In the genomic region with DNA sequence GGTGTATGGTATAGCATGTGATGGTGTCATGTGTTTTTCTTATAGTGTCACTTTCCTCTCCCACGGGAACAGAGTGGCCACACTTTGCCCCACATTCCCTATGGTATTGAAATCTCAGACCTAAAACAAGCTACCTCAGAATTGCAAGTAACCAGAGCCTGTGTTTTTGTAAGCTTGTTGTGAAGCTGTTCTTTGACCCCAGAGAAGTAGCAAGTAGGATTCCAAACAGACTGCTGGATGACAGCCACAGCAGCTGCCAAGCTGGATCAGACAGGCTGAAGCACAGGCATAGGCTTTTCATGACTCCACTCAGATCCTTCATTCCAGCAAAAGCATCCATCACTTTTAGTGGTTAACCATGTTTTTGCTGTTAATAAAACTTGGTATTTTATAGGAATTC, we compare ENCODE assay signal across 11 mouse cellular contexts. TPM values are rescaled to one million over a fixed set of nuclear protein-coding genes. Genes with fewer than 3 reads are reported as not detected.
A peak's percentile ranks its signal among the peaks of the same experiment; 100 is the strongest.
DNase-seq lines count a peak whose midpoint lies in the region; ATAC-seq lines count a peak whose summit lies in the region.
"Had no signal": no experiment of that assay in that cellular context is flagged by ENCODE, and none has a peak within 500 bp of the region (broad histone marks: within the 10 kb centered on the region; RNA-seq: fewer than 3 reads in every experiment).

No protein-coding gene starts in this region.

- intact Hi-C loops in heart, postnatal 10 days (cut with DNase I): no loop called here

- H3K4me3 ChIP-seq in limb, embryonic 15.5 days: no peak overlapping the region
- H3K4me3 ChIP-seq: erythroblast, embryonic 14.5 days; midbrain, embryonic 13.5 days had no signal

- H3K27me3 ChIP-seq in limb, embryonic 15.5 days: no peaks in the 10 kb centered on the region
- H3K27me3 ChIP-seq: midbrain, embryonic 13.5 days had no signal

- H3K9ac ChIP-seq in limb, embryonic 15.5 days: no peak overlapping the region
- H3K9ac ChIP-seq: midbrain, embryonic 13.5 days had no signal

- peaks cover 26% of the 10 kb centered on the region for H3K4me1 ChIP-seq in limb, embryonic 15.5 days
- H3K4me1 ChIP-seq: midbrain, embryonic 13.5 days had no signal

- 68% methylated on average over 1 of the region's 1 CpGs for WGBS in limb, embryonic 15.5 days

- H3K4me2 ChIP-seq in limb, embryonic 15.5 days: no peak overlapping the region
- H3K4me2 ChIP-seq: midbrain, embryonic 13.5 days had no signal

- peak overlapping the region; percentile 74 for H3K27ac ChIP-seq in limb, embryonic 15.5 days
- H3K27ac ChIP-seq: midbrain, embryonic 13.5 days had no signal

- no peak for ATAC-seq in limb, embryonic 15.5 days (ENCODE audit: insufficient number of reproducible peaks, low FRiP score, low TSS enrichment, low read depth)
- no peak for ATAC-seq in inflammation-experienced regulatory T-cells, adult 6 months
- ATAC-seq: midbrain, embryonic 13.5 days had no signal

- peak; percentile 13 for DNase-seq in embryo, embryonic 11 days
- no peak for DNase-seq in embryo, embryonic 10 days (ENCODE audit: low spot score)
- peak; percentile 5 for DNase-seq in embryo, embryonic 11.5 days (ENCODE audit: low read depth, low spot score)
- DNase-seq in heart, postnatal 10 days: peak; percentile 67 to 75
- no peak for DNase-seq in spleen, adult 12 weeks (ENCODE audit: low spot score)
- DNase-seq in thymus, postnatal 36 days: no peak
- DNase-seq: right cerebral cortex, postnatal 14 days had no signal

- H3K36me3 ChIP-seq in limb, embryonic 15.5 days: peaks cover 28% of the 10 kb centered on the region

- H3K9me3 ChIP-seq in limb, embryonic 15.5 days: no peaks in the 10 kb centered on the region
- H3K9me3 ChIP-seq: midbrain, embryonic 13.5 days had no signal

RNA-seq across cellular contexts. Expression of gene Tmc8, which starts 53.0 kb away (rescaled TPM):
- total RNA-seq in heart, postnatal 10 days (2021): 1 to 10 TPM; 4.4 to 6.4 TPM
- 1.2 and 2.0 TPM in 2 replicates for polyA plus RNA-seq in limb, embryonic 15.5 days (2015; fragmentation: Nextera tagmentation; extraction: Ambion mirVana)
- polyA plus RNA-seq in inflammation-experienced regulatory T-cells, adult 6 months (2017; shearing (Covaris generic)): 10 to 100 TPM; 32.9 to 40.0 (median 39.0) TPM

RNA-seq across cellular contexts. Expression of gene Tmc6, which starts 53.2 kb away (rescaled TPM):
- 10 to 100 TPM; 29.4 to 33.7 TPM for total RNA-seq in heart, postnatal 10 days (2021)
- 24.5 and 25.9 TPM in 2 replicates for polyA plus RNA-seq in limb, embryonic 15.5 days (2015; fragmentation: Nextera tagmentation; extraction: Ambion mirVana)
- 100 to 1,000 TPM in 2 of 3 experiments, 10 to 100 TPM in 1; 90.7 to 159 (median 116) TPM for polyA plus RNA-seq in inflammation-experienced regulatory T-cells, adult 6 months (2017; shearing (Covaris generic))

Comparison
In these comparisons a context has a peak if more than half of its experiments do, and no peak if none do; other contexts are left out.
1. DNase-seq: peak in embryo, embryonic 11 days (single experiment), embryo, embryonic 11.5 days (single experiment) and heart, postnatal 10 days (2 of 2); none in embryo, embryonic 10 days (single experiment), spleen, adult 12 weeks (single experiment) and thymus, postnatal 36 days (0 of 2).
2. RNA of gene Tmc8, which starts 53.0 kb away (polyA plus RNA-seq): 32.9 to 40.0 TPM in inflammation-experienced regulatory T-cells, adult 6 months; 1.2 to 2.0 TPM in limb, embryonic 15.5 days; every median in the first group is over 10 times any median in the second.